Mouse (Mus musculus) gonadal fat pad, adult 2 months (tissue): Measurements from ENCODE around the gene Wnt10a. TPM values are rescaled to one million over a fixed set of nuclear protein-coding genes. Genes with fewer than 3 reads are reported as not detected.

Experiments used
- DNase-seq: peaks from one replicate; pipeline ENCODE4 v3.0.0-alpha.2; 2012; ENCODE audit warnings: low read depth
- polyA plus RNA-seq: library from polyadenylated mRNA; depleted of rRNA; stranded (reverse); fragments of >200 nt; gene quantifications from 2 replicates; pipeline ENCODE4 v1.2.3, GENCODE M21; 2012; rRNA removed

Wnt10a gene
- 3.2 and 3.6 TPM in 2 replicates for polyA plus RNA-seq

DNA sequence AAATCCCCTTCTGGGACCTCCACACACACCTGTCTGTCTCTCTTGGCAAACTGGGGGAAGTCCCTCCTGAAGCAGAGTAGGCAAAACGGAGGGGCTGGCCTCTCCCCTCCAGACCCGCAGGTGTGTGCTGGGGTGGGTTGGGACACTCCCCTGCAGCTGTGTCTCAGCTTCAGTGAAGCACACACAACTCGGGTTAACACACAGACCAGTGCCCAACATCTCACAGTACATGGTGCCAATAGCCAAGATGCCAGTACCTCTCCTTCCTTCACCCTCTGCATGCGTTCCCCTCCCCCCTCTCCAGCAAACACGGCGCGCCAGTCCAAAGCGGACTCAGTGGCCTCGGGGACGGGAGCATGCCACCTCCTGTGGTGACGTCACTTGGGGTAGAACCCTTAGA lies at the start of gene Wnt10a:
Gene Wnt10a (plus strand): TSS at position 268 of the 400 bp plus-strand sequence.
- no peak for DNase-seq

DNA sequence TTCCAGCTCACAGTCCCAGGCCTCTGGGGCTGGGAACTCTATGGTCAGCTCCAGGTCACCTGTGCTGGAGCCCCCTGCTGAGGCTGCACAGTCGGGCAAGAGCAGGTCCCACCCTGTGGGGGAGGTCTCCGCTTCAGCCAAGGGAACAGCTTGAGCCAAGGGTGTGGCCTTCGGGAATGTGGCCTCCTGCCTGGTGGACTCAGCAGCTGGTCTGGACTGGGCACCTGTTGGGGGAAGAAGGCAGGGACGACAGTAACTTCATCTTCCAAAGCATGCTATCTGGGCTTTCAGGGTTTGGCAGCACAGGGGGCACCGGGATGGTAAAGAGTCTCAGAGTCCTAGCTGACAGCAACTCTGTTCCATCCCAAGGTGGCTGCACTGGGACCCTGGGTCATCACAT lies 44.0 kb upstream of the Wnt10a start:
- DNase-seq, result no peak

DNA sequence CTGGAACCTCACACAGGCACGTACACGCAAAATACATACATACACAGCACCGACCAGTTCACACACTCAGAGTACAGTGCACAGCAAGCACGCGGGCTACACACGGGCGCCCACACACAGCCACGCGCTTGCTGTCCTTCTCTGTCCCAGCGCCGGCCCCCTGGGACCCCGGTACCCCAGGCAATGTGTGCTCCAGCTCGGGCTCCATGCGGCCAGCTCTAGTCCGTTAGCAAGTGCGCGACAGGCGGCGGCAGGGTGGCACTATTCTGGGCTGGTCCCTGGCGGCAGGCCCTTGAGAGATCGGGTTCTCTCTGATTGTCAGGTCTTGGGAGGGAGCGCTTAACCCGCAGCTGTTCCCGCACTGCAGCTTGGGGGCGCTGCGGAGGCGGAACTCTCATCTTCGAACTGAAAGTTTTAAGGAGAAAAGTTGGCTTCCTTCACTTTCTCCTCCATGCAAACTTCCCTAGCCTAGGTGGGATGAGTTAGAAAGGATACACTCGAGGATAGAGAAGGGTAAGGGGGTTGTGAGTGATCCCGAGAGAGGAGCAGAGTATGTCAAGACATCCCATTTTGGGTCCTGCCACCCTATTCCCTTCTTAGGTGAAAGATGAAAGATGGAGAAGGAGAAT lies 42.6 kb upstream of the Wnt10a start, which contains the start of gene Prkag3:
Gene Prkag3 (minus strand): TSS at position 579 of the 629 bp plus-strand sequence.
- DNase-seq, result no peak

DNA sequence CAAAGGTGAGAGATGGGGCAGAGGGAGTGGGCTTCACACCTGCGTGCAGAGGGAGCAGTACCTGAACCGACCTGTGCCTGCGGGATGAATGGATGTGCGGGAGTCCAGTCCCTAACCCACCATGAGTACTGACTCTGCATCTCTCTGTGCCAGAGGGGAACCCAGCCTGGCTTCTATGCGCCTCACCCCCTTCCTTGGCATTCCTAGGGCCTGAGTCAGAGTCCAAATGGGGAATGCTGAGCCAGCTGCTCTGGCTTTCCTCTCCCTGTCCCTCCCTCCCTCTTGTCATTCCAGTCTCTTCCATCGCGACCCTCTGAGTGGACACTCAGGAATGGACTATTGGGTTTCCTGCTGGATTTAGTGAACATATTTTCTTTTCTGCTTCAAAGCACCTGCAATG lies 42.0 kb upstream of the Wnt10a start:
- no peak for DNase-seq

DNA sequence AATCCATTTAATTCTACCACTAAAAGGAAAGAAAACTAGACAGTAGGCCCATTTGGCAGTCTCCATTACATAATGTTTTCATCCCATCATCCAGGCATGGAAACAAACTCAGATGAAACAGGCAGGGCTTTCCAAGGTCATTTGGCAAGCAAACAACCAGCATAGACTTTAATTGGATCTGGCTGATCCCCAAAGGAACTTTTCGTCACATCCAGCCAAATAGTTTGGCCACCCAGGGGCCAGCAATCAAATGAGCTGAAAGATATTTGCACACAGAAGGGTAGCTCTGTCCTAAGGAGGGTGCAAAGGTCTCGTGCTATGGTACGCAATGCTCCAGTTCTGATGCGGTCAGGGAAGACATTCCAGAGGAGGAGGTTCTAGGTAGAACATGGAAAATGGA lies 40.6 kb upstream of the Wnt10a start:
- no peak for DNase-seq

DNA sequence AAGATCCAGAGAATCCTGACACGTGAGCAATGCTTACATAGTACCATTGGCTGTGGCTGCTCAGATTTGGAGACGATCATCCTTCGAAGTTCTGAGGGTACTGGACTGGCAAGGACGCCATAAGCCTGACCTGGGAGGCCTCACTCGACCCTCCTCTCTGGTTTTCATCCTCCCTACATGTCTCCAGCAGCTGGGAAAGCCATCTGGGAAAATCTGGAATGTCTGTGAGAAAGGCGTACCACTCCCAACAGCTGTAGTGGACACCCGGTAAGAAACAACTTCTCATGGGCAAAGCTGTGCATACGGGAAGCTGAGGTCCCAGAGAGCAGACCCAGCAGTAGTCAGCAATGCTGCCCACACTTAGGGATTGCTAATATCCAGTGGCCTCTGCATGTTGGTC lies 39.2 kb upstream of the Wnt10a start:
- no peak for DNase-seq

DNA sequence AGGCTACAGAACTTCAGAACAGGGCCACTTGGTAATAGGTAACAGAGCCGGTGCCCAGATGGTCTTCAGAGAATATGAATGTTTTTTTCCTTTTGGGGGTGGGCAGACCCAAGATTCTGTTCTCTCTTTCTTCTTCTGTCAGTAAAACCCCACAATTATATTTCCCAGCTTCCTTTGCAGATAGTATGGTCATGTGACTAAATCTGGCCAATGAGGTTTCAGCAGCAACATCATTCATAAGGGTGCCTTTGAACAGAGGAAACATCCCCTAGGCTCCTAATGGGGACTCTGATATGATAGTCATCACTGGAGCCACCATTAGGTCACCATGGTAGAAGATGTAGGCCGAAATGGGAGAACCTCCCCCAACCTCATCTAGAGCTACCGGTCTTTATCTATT lies 38.5 kb upstream of the Wnt10a start:
- DNase-seq, result no peak

DNA sequence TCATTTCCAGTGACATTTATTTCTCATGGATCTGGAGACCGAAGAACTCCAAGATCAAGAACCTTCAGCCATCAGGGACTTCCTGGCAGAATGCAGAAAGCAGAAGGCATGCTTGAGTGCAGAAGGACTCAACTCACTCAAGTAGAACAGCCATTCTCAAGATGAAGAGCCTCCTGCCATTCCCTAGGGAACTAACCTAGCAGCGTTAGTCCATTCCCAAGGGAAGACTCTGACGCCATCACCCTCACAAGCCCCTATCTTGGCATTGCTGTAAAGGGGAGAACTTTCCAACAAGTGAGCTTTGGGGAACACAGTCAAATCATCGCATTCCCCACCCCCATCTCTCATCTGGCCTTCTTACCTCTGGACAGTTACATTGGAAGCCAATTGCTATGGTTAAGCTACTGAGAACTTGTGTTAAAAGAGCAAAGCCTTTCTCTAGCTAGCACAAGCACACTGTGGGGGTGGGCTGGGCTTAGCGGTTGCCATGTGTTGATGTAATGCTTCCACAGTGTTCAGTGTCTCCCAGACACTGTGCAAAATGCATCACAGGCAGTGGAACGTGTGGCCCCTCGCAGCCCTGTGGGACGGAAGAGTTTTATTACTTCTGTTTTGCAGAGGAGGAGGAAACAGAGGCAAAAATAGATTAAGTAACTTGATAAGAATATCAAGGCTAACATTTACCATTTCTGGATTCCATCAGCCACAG lies 37.9 kb upstream of the Wnt10a start:
- no peak for DNase-seq

DNA sequence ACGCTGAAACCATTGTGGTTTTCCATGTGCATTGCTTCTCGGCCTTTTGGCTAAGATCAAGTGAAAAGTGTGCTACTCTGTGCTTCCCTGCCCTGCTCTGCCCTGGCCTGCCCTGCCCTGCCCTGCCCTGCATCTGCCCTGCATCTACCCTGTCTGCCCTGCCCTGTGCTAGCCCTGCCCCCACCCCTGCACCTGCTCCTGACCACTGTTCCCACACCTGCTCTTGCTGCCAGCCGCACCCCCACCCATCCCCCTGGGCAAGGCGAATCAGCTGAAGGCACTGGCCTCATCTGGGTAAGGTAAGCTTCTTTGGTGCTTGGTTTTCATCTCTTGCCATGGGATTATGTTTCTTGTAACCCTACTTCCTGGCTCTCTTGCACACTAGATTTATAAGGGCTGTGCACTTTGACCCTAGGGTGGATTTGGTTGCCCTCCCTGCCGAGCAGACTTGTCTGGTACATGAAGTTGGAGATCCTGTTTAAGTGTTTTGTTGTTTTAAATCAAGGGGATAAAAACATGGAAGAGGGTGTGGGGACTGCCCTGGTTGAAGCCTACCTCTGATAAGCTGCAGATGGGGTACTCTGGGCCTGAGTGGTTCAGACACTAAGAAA lies 37.0 kb upstream of the Wnt10a start:
- DNase-seq, result no peak

DNA sequence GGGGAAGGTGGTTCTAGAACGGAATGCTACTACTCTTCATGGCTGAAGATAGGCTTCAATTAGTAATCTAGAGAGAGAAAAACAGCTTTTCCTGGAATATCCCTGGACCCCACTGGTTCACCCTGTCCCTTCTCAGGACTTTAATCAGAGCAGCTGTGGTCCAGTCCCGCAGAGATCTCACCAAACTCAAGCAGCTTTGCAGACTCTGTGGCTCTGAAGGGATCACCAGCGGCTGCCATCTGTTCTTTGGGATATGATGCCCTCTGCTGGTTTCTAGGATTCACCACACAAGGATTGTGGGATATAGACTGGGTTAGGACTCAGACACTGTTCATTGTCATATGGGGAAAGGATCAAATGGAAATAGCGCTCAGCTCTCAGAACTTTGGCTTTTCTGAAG lies 31.5 kb upstream of the Wnt10a start:
- DNase-seq, result no peak

DNA sequence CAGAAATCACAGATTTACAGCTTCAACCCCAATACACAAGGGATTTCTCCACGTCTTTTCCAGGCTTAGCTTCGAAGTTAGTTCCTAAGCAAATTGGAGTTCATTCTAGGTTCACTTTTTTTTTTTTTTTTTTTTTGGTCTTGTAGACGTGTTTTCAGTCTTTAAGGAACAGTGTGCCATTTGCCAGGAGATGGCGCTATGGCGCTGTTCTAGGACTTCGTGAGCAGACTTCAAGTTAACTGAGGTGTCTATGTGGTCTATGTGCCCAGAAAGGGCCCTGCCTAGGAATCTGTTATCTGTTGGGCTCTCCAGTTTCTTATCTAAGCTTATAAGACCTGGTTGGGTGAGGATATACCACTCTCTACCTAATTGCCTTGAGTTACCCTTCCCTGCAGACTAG lies 28.2 kb upstream of the Wnt10a start:
- DNase-seq, result no peak

DNA sequence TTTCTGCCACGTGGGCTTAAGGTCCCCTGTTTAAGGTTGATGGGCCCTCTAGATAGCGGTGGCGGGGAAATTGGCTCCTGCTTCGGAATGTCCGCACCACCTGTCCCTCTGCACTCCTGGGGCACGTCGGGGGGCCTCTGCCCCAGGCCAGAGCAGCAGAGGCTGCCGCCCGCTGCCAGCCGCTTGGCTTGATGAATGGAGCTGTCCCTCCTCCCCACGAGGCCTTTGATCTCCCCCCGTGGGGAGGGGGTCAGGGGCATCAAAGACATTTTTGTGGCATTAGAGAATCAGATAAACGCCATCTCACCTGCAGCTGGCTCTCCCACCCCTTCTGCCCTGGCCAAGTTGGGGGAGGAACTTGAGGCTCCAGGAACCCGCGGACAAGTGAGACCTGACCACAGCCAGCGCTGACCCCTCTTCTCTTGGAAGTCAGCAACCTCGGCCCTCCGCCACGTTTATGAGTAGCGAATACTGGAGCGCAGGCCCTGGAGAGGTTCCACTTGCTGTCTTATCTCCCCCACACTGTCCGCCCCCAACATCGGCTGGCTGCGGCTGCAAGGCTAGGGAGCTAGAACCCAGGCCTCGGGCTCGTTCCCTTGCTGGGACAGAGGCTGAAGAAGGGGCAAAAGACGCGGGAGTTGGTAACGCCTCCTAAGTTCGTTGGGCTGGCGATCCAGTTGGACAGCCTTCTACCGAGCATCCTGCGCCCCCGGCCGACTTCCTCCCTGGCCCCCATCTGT lies 20.4 kb upstream of the Wnt10a start:
- no peak for DNase-seq

DNA sequence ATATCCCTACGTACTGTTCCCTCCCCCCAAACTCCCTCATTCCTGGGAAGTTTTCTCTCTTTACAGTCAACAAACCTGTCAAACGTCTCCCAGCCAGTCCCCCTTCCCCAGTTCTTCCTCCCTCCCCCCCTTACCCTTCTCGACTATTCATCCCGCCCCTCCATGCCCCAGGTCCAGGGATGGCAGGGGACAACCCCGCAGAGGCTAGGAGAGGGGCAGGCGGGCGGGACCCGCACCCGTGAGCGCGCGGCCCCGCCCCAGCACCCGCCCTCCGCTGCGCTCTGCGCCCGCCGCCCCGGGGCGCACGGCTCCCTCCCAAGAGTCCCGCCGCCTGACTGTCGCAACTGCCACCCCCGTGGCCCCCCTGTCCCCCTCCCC lies 19.9 kb upstream of the Wnt10a start:
- DNase-seq, result no peak

DNA sequence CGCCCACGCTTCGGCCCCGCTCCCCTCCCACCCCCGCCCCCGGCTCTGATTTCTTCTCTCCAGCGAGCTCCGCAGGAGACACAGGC lies 19.6 kb upstream of the Wnt10a start, which contains the start of gene Wnt6:
Gene Wnt6 (plus strand): TSS at position 48 of the 86 bp plus-strand sequence.
- no peak for DNase-seq

DNA sequence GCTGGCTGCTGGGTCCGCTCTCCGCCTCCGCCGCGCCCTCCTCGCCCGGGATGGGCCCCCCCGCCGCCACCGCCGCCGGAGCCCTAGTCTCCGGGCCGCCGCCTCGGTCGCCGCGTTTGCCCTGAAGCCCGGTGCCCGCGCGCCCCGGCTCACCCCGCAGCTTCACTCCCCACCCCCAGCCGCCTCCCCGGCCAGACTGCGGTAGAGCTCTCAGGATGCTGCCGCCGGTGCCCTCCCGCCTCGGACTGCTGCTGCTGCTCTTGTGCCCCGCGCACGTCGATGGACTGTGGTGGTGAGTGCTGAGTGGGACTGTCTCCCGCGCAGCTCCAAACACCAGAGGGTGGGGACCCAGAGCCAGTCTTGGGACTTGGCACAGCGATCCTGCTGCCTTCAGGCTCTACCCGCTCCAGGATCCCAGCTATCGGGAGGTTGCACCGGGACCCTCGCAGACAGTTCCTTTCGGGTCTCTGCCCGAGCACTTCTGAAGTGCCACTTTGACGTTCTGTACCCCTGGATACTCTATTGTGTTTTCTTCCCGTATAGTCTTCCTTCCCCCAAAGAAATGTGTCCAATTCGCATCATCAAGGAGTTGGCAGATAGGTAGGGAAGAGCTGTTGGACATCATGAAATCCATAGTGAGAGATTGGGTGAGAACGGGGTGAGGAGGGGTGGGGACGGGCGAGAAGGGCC lies 19.2 kb upstream of the Wnt10a start:
- no peak for DNase-seq

DNA sequence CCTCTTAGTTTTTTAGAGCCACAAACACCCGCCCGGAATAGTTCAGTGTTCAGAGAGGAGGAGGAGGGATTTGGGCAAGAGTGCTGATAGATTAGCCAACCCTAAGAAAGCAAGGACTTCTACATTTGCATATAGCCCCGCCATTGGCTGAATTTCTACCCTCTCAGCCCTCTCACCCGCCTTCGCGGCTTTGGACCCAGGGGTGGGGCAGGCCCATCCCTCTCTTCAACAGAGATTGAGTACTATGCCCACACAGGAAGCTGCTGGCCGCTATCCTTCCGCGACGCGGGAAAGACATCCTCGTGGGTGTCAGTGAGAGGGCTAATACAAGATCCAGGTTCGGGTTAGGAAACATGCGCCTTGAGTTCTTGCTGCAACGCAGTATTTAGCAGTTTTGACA lies 18.2 kb upstream of the Wnt10a start:
- peak; percentile 75 for DNase-seq

DNA sequence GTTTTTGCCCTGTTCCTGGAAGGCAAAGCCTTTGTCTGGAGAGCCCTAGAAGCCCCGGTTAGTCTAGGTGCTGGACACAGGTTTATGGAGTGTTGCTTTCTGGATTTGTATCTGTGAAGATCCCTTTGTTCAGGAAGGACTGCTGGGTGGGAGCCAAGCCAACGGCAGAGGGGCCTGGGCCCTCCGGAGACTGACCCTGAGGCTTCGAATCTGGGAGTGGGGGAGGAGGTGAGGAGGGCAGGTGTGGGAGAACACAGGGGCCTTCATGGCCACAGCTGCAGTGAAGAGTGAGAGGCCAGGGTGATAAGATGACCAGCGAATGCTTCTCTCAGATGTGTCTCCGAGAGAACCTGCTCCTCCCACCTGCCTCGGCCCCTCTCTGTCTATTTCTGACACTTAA lies 17.3 kb upstream of the Wnt10a start:
- DNase-seq, result no peak

DNA sequence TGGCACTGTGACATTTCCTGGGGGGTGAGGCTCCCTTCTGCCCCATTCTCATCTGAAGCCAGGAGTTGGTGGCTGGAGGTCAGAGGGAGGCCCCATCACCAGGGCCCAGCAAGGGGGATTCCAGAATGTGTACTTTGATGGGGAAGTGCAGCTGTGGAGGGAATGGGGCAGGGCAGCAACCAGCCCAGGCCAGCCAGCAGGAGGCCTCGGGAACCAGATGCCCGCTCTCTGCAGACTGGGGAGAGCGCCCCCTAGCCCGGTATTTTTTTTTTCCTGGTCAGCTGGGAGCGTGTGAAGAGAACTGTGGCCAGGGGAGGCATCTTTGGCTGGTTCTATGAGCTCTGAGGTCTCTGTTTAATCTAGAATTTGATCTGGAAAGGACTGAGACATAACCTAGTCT lies 15.5 kb upstream of the Wnt10a start:
- DNase-seq, result no peak

DNA sequence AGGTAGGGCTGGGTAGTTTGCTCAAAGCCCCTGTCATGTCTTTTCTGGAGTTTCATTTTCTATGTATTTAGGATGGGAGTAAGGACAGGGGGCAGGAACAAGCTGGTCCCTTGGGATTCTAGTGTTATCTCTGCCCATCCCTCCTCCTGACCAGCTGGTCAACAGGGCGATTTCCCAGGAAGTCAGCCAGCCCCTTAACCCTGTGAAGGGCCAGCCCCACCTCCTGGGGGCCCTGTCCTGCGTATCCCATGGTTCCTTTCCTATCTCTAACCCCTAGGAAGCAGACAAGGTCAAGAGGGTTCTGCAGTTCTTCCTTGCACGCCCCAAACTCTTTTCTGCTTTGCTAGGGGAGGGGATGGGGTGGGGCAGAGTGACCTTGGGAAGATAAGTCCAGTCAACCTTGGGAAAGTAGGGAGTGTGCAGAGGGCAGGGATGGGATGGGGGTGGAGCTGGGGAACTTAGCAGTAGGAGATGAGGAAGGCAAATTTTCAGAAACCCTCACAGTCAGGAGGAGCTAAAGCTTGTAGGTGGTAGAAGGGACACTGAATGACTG lies 12.3 kb upstream of the Wnt10a start:
- no peak for DNase-seq

DNA sequence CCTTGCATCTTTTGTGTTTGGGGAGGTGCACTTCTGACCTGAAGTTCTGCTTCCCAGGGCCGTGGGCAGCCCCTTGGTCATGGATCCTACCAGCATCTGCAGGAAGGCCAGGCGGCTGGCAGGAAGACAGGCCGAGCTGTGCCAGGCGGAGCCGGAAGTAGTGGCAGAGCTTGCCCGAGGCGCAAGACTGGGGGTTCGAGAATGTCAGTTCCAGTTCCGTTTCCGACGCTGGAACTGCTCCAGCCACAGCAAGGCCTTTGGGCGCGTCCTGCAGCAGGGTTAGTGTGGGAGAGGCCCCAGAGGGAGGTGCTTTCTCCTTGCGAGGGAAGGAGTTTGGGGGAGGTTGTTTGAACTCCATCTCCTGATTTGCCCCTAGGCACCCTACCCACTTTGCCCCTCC lies 9.3 kb upstream of the Wnt10a start:
- DNase-seq, result no peak

DNA sequence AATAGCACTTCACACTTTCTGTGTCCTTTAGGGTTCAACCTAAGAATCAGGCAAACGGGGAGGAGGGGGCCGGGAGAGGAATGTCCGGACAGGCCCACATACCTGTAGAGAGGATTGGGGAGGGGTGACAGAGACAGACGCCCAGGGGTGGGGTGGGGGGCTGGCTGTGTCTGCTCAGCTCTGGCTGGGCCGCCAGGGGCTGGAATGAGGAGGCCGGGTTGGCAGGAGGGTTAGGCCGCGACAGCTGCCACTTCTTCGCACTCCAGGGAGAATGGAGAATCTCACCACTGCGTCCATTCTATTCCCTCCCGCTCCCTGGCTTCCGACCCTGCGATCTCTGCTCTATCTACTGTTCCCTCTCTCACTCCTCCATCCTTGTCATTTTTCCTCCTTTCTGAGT lies 7.8 kb upstream of the Wnt10a start:
- no peak for DNase-seq

DNA sequence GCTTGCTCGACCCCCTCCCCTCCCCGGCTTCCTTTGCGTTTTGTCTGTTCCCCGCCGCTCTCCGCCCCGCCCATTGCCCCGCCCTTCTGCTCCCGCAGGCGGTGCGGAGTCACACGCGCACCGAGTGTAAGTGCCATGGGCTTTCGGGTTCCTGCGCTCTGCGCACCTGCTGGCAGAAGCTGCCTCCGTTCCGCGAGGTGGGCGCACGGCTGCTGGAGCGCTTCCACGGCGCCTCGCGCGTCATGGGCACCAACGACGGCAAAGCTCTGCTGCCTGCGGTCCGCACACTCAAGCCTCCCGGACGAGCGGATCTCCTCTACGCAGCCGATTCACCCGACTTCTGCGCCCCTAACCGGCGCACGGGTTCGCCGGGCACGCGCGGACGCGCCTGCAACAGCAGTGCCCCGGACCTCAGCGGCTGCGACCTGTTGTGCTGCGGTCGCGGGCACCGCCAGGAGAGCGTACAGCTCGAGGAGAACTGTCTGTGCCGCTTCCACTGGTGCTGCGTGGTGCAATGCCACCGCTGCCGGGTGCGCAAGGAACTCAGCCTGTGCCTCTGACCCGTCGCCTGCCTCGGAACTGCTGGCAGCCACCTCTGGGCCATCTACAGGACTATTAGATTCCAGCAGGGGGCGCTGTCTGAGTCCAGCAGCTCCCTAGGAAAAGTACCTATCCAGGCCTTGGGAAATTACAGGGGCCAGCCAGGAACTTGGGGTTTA lies 7.1 kb upstream of the Wnt10a start:
- no peak for DNase-seq
